Mouse (Mus musculus): ENCODE measurements around the gene Mthfd1l.

- TF ChIP-seq CTCF (IDR thresholded peaks at IDR 0.05; ENCODE audit: low read depth) (no peak), EP300 (optimal IDR thresholded peaks at IDR 0.05) (no peak)
These were observed 80.6 kb downstream of the Mthfd1l start for GRCm38 (mm10) chr10:4053278-4054061.

All from stomach, postnatal 0 days (tissue).